Mouse (Mus musculus) heart, adult 2 months (tissue): ENCODE data around the gene Ifitm5. TPM values are rescaled to one million over a fixed set of nuclear protein-coding genes. Genes with fewer than 3 reads are reported as not detected.
A peak's percentile ranks its signal among the peaks of the same experiment; 100 is the strongest.

Experiments
- DNase-seq, 2 experiments: peaks; one replicate each; pipeline ENCODE4 v3.0.0; 2021
- H3K27ac ChIP-seq: fragments of 200-600 bp; 2 replicates; pipeline ENCODE4 v1.8.1; 2022
- H3K27me3 ChIP-seq: fragments of 200-500 bp; 2 replicates; pipeline ENCODE4 v1.6.1; 2012; ENCODE audit warnings: mild to moderate bottlenecking, low read length, inconsistent platforms, mixed read lengths; ENCODE audit not compliant: control insufficient read depth, insufficient read depth
- H3K36me3 ChIP-seq: fragments of 200-500 bp; 2 replicates; pipeline ENCODE4 v1.6.1; 2012; ENCODE audit warnings: low read length, inconsistent platforms; ENCODE audit not compliant: control insufficient read depth, insufficient read depth
- H3K4me1 ChIP-seq: fragments of 200-500 bp; 2 replicates; pipeline ENCODE4 v1.6.1; 2011; ENCODE audit warnings: low read length; ENCODE audit not compliant: control insufficient read depth, insufficient read depth
- H3K4me3 ChIP-seq: fragments of 200-600 bp; 2 replicates; pipeline ENCODE4 v1.8.1; 2022
- H3K79me2 ChIP-seq: fragments of 200-500 bp; replicated peaks from 2 replicates; pipeline ENCODE4 v1.6.1; 2012; ENCODE audit warnings: mild to moderate bottlenecking, inconsistent platforms, low read length, moderate library complexity, mixed read lengths; ENCODE audit not compliant: control insufficient read depth, insufficient read depth
- H3K9ac ChIP-seq: fragments of 200-500 bp; 2 replicates; pipeline ENCODE4 v1.6.1; 2012; ENCODE audit warnings: low read depth, mild to moderate bottlenecking, control low read depth, inconsistent platforms, low read length, mixed read lengths
- CTCF ChIP-seq: fragments of 200-600 bp; IDR thresholded peaks from 2 replicates; pipeline ENCODE4 v1.8.1; 2022; ENCODE audit warnings: antibody characterized with exemption, mild to moderate bottlenecking, moderate library complexity
- EP300 ChIP-seq: fragments of 200-500 bp; IDR thresholded peaks from 2 replicates; pipeline ENCODE4 v1.6.1; 2011; ENCODE audit warnings: low read depth, low read length, control low read depth; ENCODE audit not compliant: insufficient read depth
- POLR2A ChIP-seq: fragments of 200-500 bp; IDR thresholded peaks from 2 replicates; pipeline ENCODE4 v1.6.1; 2011; ENCODE audit warnings: mild to moderate bottlenecking, low read depth, low read length, control low read depth; ENCODE audit not compliant: insufficient read depth
- WGBS: fragments of 180-500 bp; shearing (Covaris S2); methylation state at CpG from one replicate; pipeline ENCODE4 v1.1.7; 2018; 5-methylcytosine and 5-hydroxymethylcytosine counted together
- intact Hi-C: fragments of 180-260 bp; cut with DNase I; formaldehyde crosslinking; loops from one replicate; pipeline ENCODE4 v1.15.1; 2025
- polyA plus RNA-seq: library from polyadenylated mRNA; depleted of rRNA; stranded (reverse); fragments of >200 nt; gene quantifications from 2 replicates; pipeline ENCODE4 v1.2.3, GENCODE M21; 2012; rRNA removed
- total RNA-seq, 2 experiments: library from RNA; stranded (reverse); gene quantifications; 2 replicates each; pipeline ENCODE4 v1.2.3; 2021

Gene Ifitm5
- total and polyA plus RNA-seq, 3 experiments: 0.32 to 2.0 (median 0.34) TPM

DNA sequence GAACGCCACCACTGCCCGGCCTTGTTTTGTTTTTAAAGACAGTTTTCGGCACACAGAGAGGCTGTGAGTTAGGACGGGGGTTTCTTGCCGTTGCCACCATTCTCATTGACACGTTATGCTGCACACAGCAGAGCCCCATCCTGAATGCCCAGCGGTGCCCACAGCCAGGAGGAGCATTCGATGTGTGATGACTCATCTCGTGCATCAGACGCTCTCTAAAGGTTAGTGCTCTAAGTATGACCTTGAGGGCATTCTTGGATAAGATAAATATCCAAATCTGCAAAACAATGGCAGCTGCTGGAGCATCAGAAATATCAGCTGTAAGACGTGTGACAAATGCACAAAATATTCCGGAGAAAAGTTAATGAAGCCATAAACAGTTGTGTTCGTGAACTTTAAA, 43.0 kb downstream of the Ifitm5 start:
- intact Hi-C loops: loop anchor here (5.0 kb wide), 1 partner anchor 50 kb away; the partner anchor contains the start of genes Gm45717 and Ifitm2
- no peak overlapping the region for H3K27ac ChIP-seq
- no peak for DNase-seq
- H3K27me3 ChIP-seq: no peaks in the 10 kb centered on the region
- 70% methylated on average over 13 of the region's 13 CpGs for WGBS
- no peaks in the 10 kb centered on the region for H3K4me1 ChIP-seq
- TF ChIP-seq CTCF: no peak
- TF ChIP-seq POLR2A: no peak
- TF ChIP-seq EP300: no peak
- H3K36me3 ChIP-seq: no peaks in the 10 kb centered on the region
- H3K9ac ChIP-seq: no peak overlapping the region
- no peaks in the 10 kb centered on the region for H3K79me2 ChIP-seq
- H3K4me3 ChIP-seq: no peak overlapping the region

GRCm38 (mm10) chr7:140905642-140906081, 44.4 kb downstream of the Ifitm5 start:
- DNase-seq: no peak
- H3K27ac ChIP-seq: no peak overlapping the region
- no peak overlapping the region for H3K9ac ChIP-seq
- H3K4me3 ChIP-seq: no peak overlapping the region
- no peaks in the 10 kb centered on the region for H3K36me3 ChIP-seq
- WGBS: 64% methylated on average over 2 of the region's 2 CpGs
- no peaks in the 10 kb centered on the region for H3K79me2 ChIP-seq
- no peak for TF ChIP-seq EP300
- TF ChIP-seq POLR2A: no peak
- TF ChIP-seq CTCF: no peak
- no peaks in the 10 kb centered on the region for H3K4me1 ChIP-seq
- intact Hi-C loops: loop anchor here (5.0 kb wide), 1 partner anchor 52 kb away; the partner anchor contains the start of genes Gm45717 and Ifitm2
- no peaks in the 10 kb centered on the region for H3K27me3 ChIP-seq

- no peaks in the 10 kb centered on the region; the same call in 1 of the 2 replicates for H3K36me3 ChIP-seq
- H3K27ac ChIP-seq: no peak overlapping the region
- no peak overlapping the region for H3K9ac ChIP-seq
- no peaks in the 10 kb centered on the region; the same call in 1 of the 2 replicates for H3K4me1 ChIP-seq
- H3K79me2 ChIP-seq: no peaks in the 10 kb centered on the region
- DNase-seq: peak; percentile 70 to 91
- no peak overlapping the region for H3K4me3 ChIP-seq
- no peaks in the 10 kb centered on the region for H3K27me3 ChIP-seq
- TF ChIP-seq CTCF (no peak; the same call in 1 of the 2 replicates), EP300 (peak; percentile 79; the same call in 1 of the 2 replicates)
- intact Hi-C loops: loop anchor here (1.0 kb wide), 1 partner anchor 59 kb away; no protein-coding TSS in a partner anchor
- 25% methylated on average over 13 of the region's 13 CpGs for WGBS
Observed at GRCm38 (mm10) chr7:140903212-140903611, 46.9 kb downstream of the Ifitm5 start.

DNA sequence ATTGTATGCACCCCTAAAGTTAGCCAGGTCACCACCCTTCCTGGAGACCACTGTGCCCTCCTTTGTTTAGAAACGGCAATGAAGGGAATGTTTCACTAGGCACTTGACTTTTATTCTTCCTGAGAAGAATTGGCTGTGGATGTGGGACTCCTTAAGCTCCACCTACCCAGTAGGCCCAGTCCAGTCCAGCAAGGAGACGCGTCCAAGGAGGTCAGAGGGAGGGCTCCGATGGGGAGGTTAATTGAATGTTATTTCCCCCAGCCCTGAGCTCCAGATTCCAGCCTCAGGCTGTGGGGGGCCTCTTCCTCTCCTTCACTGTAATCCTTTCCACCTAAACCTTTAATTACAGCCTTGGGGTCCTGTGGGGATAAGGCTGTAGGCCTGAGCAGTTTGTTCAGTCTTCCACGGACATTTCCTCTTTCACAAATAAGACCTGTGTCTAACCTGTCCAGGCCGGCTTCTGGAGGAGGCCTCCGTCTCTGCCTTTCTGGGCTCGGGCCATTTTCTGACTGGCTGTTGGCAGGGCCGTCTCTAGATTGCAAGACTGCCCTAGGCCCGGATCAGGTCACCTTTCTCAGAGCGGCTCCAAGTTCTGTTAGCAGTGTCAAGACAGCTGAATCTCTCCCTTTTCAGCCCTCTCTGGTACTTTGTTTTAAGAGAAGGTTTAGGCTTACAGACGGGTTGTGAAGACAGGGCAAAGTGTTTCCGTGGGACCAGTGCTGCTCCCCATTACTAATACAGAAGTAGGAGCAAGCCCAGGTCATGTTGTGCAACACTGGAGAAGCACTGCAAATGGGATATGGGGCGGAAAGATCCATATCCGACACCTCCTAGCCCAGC, 47.8 kb downstream of the Ifitm5 start:
- no peaks in the 10 kb centered on the region for H3K27me3 ChIP-seq
- no peak overlapping the region for H3K4me3 ChIP-seq
- H3K4me1 ChIP-seq: no peaks in the 10 kb centered on the region; the same call in 1 of the 2 replicates
- TF ChIP-seq POLR2A: no peak
- H3K79me2 ChIP-seq: no peaks in the 10 kb centered on the region
- H3K9ac ChIP-seq: no peak overlapping the region
- H3K36me3 ChIP-seq: no peaks in the 10 kb centered on the region; the same call in 1 of the 2 replicates
- intact Hi-C loops: no loop called here
- H3K27ac ChIP-seq: peak overlapping the region; percentile 3; the same call in 1 of the 2 replicates
- 71% methylated on average over 15 of the region's 15 CpGs for WGBS
- DNase-seq: peak; percentile 31 to 42

DNA sequence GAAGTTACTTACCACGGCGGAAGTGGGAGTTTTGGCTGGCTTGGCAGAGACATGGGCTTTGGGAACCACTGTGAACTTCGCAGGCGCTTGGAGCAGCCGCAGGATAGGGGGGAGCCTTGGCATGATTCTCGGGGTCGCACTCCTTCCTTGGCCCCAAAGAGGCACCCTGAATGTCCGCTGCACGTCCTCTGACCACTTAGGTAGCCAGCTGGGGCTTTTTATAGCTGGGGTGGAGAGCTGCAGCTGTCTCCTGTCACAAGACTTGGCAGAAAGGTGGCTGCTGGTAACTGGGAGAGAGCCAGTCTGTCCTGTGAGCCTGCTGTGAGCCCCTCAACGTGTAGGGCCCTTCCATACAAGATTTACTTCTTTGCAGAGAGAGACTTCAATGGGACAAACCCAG, 49.9 kb downstream of the Ifitm5 start, which contains the start of gene Cox8b:
Gene Cox8b (minus strand): TSS at position 227 of the 400 bp plus-strand sequence.
- Histone ChIP-seq H3K4me3 (peak within 1 kb of the TSS; percentile 49), H3K4me1 (no peaks in the 10 kb centered on the region; the same call in 1 of the 2 replicates), H3K36me3 (no peaks in the 10 kb centered on the region; the same call in 1 of the 2 replicates), H3K27me3 (no peaks in the 10 kb centered on the region), H3K79me2 (no peaks in the 10 kb centered on the region), H3K27ac (peak within 1 kb of the TSS; percentile 93), H3K9ac (peak within 1 kb of the TSS; percentile 68)
- TF ChIP-seq EP300: peak; percentile 72
- peak; percentile 88 for TF ChIP-seq POLR2A
- no peak for TF ChIP-seq CTCF
- peak; percentile 64 to 71 for DNase-seq
- intact Hi-C loops: no loop called here
- whole genome bisulfite sequencing: 38% methylated on average over 10 of the region's 10 CpGs

- Histone ChIP-seq H3K79me2 (no peaks in the 10 kb centered on the region), H3K4me1 (no peaks in the 10 kb centered on the region; the same call in 1 of the 2 replicates), H3K9ac (peak overlapping the region; percentile 68; the same call in 1 of the 2 replicates), H3K27ac (peak overlapping the region; percentile 93), H3K4me3 (peak overlapping the region; percentile 49), H3K27me3 (no peaks in the 10 kb centered on the region), H3K36me3 (no peaks in the 10 kb centered on the region; the same call in 1 of the 2 replicates)
- TF ChIP-seq POLR2A (no peak), CTCF (no peak), EP300 (no peak)
- intact Hi-C loops: no loop called here
- DNase-seq: peak in 1 of 2 experiments; percentile 30
- 45% methylated on average over 3 of the region's 3 CpGs for WGBS
Observed at GRCm38 (mm10) chr7:140899121-140899520, 51.0 kb downstream of the Ifitm5 start.

Other genes with a start within 250 kb of the Ifitm5 start
- gene Cyp2e1, start 186.6 kb downstream of the Ifitm5 start, total RNA-seq: 10 to 100 TPM in 1 of 2 experiments, 1 to 10 TPM in 1; 9.6 to 12.7 TPM
- gene Cyp2e1, start 186.6 kb downstream of the Ifitm5 start, polyA plus RNA-seq: 6.4 and 18.7 TPM in 2 replicates
- gene Syce1, start 162.4 kb downstream of the Ifitm5 start, total RNA-seq: not detected
- 0.10 TPM in 1 of 2 replicates, not detected in the other for gene Syce1, start 162.4 kb downstream of the Ifitm5 start, polyA plus RNA-seq
- gene Zfp941, start 128.1 kb downstream of the Ifitm5 start, total RNA-seq: under 1 TPM; 0.14 to 0.29 TPM
- gene Zfp941, start 128.1 kb downstream of the Ifitm5 start, polyA plus RNA-seq: 0.10 and 0.15 TPM in 2 replicates
- gene Urah, start 115.3 kb downstream of the Ifitm5 start, total RNA-seq: 1 to 10 TPM; 1.1 to 1.4 TPM
- 0.85 and 2.2 TPM in 2 replicates for gene Urah, start 115.3 kb downstream of the Ifitm5 start, polyA plus RNA-seq
- 10 to 100 TPM; 22.6 to 27.5 TPM for gene Scgb1c1, start 104.7 kb downstream of the Ifitm5 start, total RNA-seq
- gene Scgb1c1, start 104.7 kb downstream of the Ifitm5 start, polyA plus RNA-seq: 54.5 and 56.6 TPM in 2 replicates
- gene Odf3, start 102.5 kb downstream of the Ifitm5 start, total RNA-seq: not detected
- gene Odf3, start 102.5 kb downstream of the Ifitm5 start, polyA plus RNA-seq: 0.25 and 0.38 TPM in 2 replicates
- gene Gm45785, start 94.0 kb downstream of the Ifitm5 start, total RNA-seq: not detected
- not detected in 2 replicates for gene Gm45785, start 94.0 kb downstream of the Ifitm5 start, polyA plus RNA-seq
- 10 to 100 TPM; 20.1 to 23.6 TPM for gene Ric8a, start 93.3 kb downstream of the Ifitm5 start, total RNA-seq
- gene Ric8a, start 93.3 kb downstream of the Ifitm5 start, polyA plus RNA-seq: 37.6 and 42.8 TPM in 2 replicates
- gene Bet1l, start 92.7 kb downstream of the Ifitm5 start, total RNA-seq: 10 to 100 TPM in 1 of 2 experiments, 1 to 10 TPM in 1; 8.8 to 12.3 TPM
- gene Bet1l, start 92.7 kb downstream of the Ifitm5 start, polyA plus RNA-seq: 12.4 and 17.0 TPM in 2 replicates
- gene Psmd13, start 68.3 kb downstream of the Ifitm5 start, total RNA-seq: 10 to 100 TPM; 72.6 to 86.1 TPM
- 50.8 and 71.0 TPM in 2 replicates for gene Psmd13, start 68.3 kb downstream of the Ifitm5 start, polyA plus RNA-seq
- 10 to 100 TPM; 53.1 to 60.6 TPM for gene Sirt3, start 68.0 kb downstream of the Ifitm5 start, total RNA-seq
- 86.9 and 100 TPM in 2 replicates for gene Sirt3, start 68.0 kb downstream of the Ifitm5 start, polyA plus RNA-seq
- 1,000 to 10,000 TPM; 2,777 to 3,250 TPM for gene Cox8b, start 49.8 kb downstream of the Ifitm5 start, total RNA-seq
- gene Cox8b, start 49.8 kb downstream of the Ifitm5 start, polyA plus RNA-seq: 1,727 and 2,194 TPM in 2 replicates
- gene Nlrp6, start 29.4 kb downstream of the Ifitm5 start, total RNA-seq: under 1 TPM in 1 of 2 experiments, not detected in 1; 0.07 TPM
- 0.04 and 0.06 TPM in 2 replicates for gene Nlrp6, start 29.4 kb downstream of the Ifitm5 start, polyA plus RNA-seq
- 1 to 10 TPM; 4.0 to 5.8 TPM for gene Pgghg, start 8.9 kb downstream of the Ifitm5 start, total RNA-seq
- gene Pgghg, start 8.9 kb downstream of the Ifitm5 start, polyA plus RNA-seq: 13.0 and 14.1 TPM in 2 replicates
- not detected for gene Gm45717, start 5.6 kb upstream of the Ifitm5 start, total RNA-seq
- not detected in 2 replicates for gene Gm45717, start 5.6 kb upstream of the Ifitm5 start, polyA plus RNA-seq
- gene Ifitm2, start 5.7 kb upstream of the Ifitm5 start, total RNA-seq: 100 to 1,000 TPM; 107 to 113 TPM
- gene Ifitm2, start 5.7 kb upstream of the Ifitm5 start, polyA plus RNA-seq: 368 and 425 TPM in 2 replicates
- 1 to 10 TPM; 6.1 to 7.7 TPM for gene Ifitm1, start 16.9 kb upstream of the Ifitm5 start, total RNA-seq
- gene Ifitm1, start 16.9 kb upstream of the Ifitm5 start, polyA plus RNA-seq: 16.1 and 52.2 TPM in 2 replicates
- 100 to 1,000 TPM; 115 to 123 TPM for gene Ifitm3, start 60.5 kb upstream of the Ifitm5 start, total RNA-seq
- 274 and 332 TPM in 2 replicates for gene Ifitm3, start 60.5 kb upstream of the Ifitm5 start, polyA plus RNA-seq
- 1 to 10 TPM in 1 of 2 experiments, under 1 TPM in 1; 0.36 to 1.0 TPM for gene Ifitm6, start 67.6 kb upstream of the Ifitm5 start, total RNA-seq
- gene Ifitm6, start 67.6 kb upstream of the Ifitm5 start, polyA plus RNA-seq: 4.6 and 5.1 TPM in 2 replicates
- gene Gm17387, start 78.8 kb upstream of the Ifitm5 start, total RNA-seq: not detected
- gene Gm17387, start 78.8 kb upstream of the Ifitm5 start, polyA plus RNA-seq: not detected in 2 replicates
- under 1 TPM in 1 of 2 experiments, not detected in 1; 0.07 TPM for gene B4galnt4, start 110.8 kb upstream of the Ifitm5 start, total RNA-seq
- 0.04 and 0.06 TPM in 2 replicates for gene B4galnt4, start 110.8 kb upstream of the Ifitm5 start, polyA plus RNA-seq
- under 1 TPM; 0.20 to 0.21 TPM for gene Pkp3, start 127.9 kb upstream of the Ifitm5 start, total RNA-seq
- 0.35 and 1.6 TPM in 2 replicates for gene Pkp3, start 127.9 kb upstream of the Ifitm5 start, polyA plus RNA-seq
- gene Sigirr, start 150.3 kb upstream of the Ifitm5 start, total RNA-seq: 1 to 10 TPM; 4.5 to 7.0 TPM
- gene Sigirr, start 150.3 kb upstream of the Ifitm5 start, polyA plus RNA-seq: 9.4 and 10.2 TPM in 2 replicates
- under 1 TPM in 1 of 2 experiments, not detected in 1; 0.39 TPM for gene Ano9, start 167.5 kb upstream of the Ifitm5 start, total RNA-seq
- 0.09 and 0.53 TPM in 2 replicates for gene Ano9, start 167.5 kb upstream of the Ifitm5 start, polyA plus RNA-seq
- 10 to 100 TPM; 25.9 to 29.7 TPM for gene Ptdss2, start 172.1 kb upstream of the Ifitm5 start, total RNA-seq
- 22.4 and 39.2 TPM in 2 replicates for gene Ptdss2, start 172.1 kb upstream of the Ifitm5 start, polyA plus RNA-seq
- 10 to 100 TPM; 62.9 to 73.9 TPM for gene Rnh1, start 222.6 kb upstream of the Ifitm5 start, total RNA-seq
- 73.2 and 96.7 TPM in 2 replicates for gene Rnh1, start 222.6 kb upstream of the Ifitm5 start, polyA plus RNA-seq
- gene Hras, start 243.7 kb upstream of the Ifitm5 start, total RNA-seq: 100 to 1,000 TPM in 1 of 2 experiments, 10 to 100 TPM in 1; 90.8 to 105 TPM
- 63.7 and 79.9 TPM in 2 replicates for gene Hras, start 243.7 kb upstream of the Ifitm5 start, polyA plus RNA-seq
- 1 to 10 TPM; 2.3 to 3.1 TPM for gene Lrrc56, start 243.9 kb upstream of the Ifitm5 start, total RNA-seq
- gene Lrrc56, start 243.9 kb upstream of the Ifitm5 start, polyA plus RNA-seq: 4.6 and 4.9 TPM in 2 replicates